Mouse (Mus musculus) CH12.LX (cell line): ENCODE results near the gene Ankrd2.

Experiments used
- CTCF ChIP-seq, 2 experiments: IDR thresholded peaks in 1 of 2; conservative IDR thresholded peaks in 1 of 2; 2 replicates each; pipeline ENCODE4 v1.5.1; 2011 to 2012; ENCODE audit warnings: low read depth in 2 of 2, low read length in 2 of 2, improper control_type of control experiment in 1 of 2, inconsistent platforms in 1 of 2, mild to moderate bottlenecking in 1 of 2, moderate library complexity in 1 of 2
- ELF1 ChIP-seq: IDR thresholded peaks from 2 replicates; pipeline ENCODE4 v1.6.1; 2014; ENCODE audit warnings: low read depth, mild to moderate bottlenecking, inconsistent platforms, low read length, improper control_type of control experiment
- RAD21 ChIP-seq: IDR thresholded peaks from 2 replicates; pipeline ENCODE4 v1.6.1; 2011; ENCODE audit warnings: low read depth, mild to moderate bottlenecking, low read length, improper control_type of control experiment, moderate library complexity

- TF ChIP-seq RAD21 (no peak), CTCF (conservative IDR thresholded peaks at IDR 0.05 in 1 of 2, IDR thresholded peaks at IDR 0.05 in 1 of 2; ENCODE audit: low read depth in 2 of 2, low read length in 2 of 2) (no peak), ELF1 (no peak)
These were observed 1.5 kb upstream of the Ankrd2 start for GRCm38 (mm10) chr19:42034146-42034775.
